Mouse (Mus musculus): ENCODE results near the gene Gm7929.
"Not testable (repeated sequence)": the region's sequence is repeated elsewhere in the genome, so short reads cannot be mapped to it uniquely, and the experiment has no call there.

Gene Gm7929

GRCm38 (mm10) chr14:41750514-41750913 lies at the start of gene Gm7929:
TSS of gene Gm7929 (minus strand) at chr14:41750614.
- not testable (repeated sequence) for DNase-seq

GRCm38 (mm10) chr14:41772341-41772740 lies 21.9 kb upstream of the Gm7929 start, which contains the start of gene Gm47189:
TSS of gene Gm47189 (minus strand) at chr14:41772441.
- DNase-seq, result not testable (repeated sequence)

DNA sequence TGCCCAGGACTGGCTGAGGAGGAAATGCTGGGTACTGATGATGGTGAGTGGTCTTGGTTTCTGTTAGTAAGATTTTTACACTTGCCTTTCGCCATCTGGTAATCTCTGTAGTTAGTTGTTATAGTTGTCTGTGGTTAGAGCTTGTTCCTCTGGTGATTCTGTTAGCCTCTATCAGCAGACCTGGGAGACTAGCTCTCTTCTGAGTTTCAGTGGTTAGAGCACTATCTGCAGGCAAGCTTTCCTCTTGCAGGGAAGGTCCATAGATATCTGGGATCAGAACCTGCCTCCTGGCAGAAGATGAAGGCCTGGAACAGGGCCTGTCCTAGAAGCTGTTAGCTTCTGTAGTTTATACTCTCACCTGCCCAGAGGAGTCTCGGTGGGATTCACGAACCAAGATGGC lies 5.5 kb upstream of the Gm7929 start:
- peak in 1 of 2 experiments; percentile 3 for DNase-seq

DNA sequence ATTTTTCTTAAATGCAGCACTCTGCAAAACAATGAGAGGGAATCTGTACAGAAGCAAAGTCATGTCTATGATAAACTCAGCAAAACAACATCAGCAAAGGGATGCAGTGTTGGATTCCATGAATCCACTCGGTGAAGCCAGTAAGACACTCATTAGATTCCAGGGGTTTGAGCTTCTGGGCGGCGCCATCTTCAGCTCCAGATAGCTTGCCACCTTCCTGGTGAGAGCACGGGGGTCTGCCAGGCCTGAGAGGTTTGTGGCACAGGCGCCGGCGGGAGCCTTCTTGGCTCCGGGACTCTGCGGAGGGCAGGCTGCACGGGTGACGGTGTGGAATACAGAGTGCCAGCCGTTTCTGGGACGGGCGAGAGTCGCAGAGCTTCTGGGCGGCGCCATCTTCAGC lies 27.0 kb downstream of the Gm7929 start:
- DNase-seq, result not testable (repeated sequence)

DNA sequence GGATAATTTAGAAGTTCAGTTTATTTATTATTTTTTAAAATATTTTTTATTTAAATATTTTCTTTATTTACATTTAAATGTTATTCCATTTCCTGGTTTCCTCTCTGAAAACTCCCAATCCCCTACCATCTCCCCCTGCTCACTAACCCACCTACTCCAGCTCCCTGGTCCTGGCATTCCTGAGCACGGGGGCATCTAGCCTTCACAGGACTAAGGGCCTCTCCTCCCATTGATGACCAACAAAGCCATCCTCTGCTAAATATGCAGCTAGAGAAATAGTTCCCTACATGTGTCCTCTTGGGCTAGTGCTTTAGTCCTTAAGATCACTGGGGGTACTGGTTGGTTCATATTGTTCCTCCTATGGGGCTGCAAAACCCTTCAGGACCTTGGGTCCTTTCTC lies 33.2 kb downstream of the Gm7929 start:
- DNase-seq, result peak in 1 of 2 experiments; percentile 11

DNA sequence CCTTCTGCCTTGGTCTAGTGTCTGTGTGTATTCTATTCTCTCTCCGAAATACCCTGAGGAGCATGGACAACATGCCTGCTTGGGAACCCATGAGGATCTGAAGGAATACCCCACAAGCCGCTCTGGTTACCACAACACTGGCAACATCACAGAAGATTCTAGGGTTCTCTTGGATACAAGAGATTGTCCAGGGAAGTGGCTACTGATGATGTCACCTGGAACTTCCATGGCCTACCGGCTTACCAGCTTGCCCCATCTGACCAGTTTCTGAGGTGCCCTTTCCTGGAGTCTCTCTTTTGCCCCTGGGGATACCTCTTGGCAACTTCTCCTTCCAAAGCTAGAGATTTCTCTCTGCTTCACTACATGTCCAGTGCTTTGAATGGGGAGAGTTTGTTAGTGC lies 48.6 kb downstream of the Gm7929 start, which contains the start of gene Gm8068:
Gene Gm8068, minus strand, starts transcription at position 101 of the 400 bp plus-strand sequence.
- not testable (repeated sequence) for DNase-seq
